Mouse (Mus musculus): ENCODE results near the gene Slc17a9.
A peak's percentile ranks its signal among the peaks of the same experiment; 100 is the strongest.

Slc17a9 gene

DNA sequence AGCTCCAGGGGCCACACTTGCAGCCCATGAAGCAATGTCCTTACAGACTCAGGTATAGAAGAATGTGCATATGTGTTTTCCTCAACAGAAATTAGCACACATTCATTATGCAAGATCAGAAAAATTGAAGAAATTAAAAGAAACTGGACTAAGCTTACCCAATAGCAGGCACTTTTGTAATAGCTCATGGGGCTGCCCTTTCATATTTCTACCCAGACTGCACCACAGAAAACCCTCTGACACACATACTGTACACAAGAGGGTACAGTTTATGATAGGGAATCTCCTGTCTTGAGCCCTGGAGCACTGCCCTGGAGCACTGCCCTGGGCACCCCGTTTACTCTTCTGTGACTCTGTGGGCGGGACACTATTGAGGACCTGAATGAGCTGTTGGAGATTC is 12.9 kb downstream of the Slc17a9 start:
- H3K4me1 ChIP-seq (replicated peaks; ENCODE audit: low read depth, low read length), result peaks cover 95% of the 10 kb centered on the region
- H3K4me3 ChIP-seq (replicated peaks; ENCODE audit: low read length), result no peak overlapping the region
- H3K36me3 ChIP-seq (ENCODE audit: insufficient read depth, low read length), result peaks cover 85% of the 10 kb centered on the region
- TF ChIP-seq POU5F1 (IDR thresholded peaks at IDR 0.05; ENCODE audit: borderline replicate concordance, low read length) (no peak), NANOG (IDR thresholded peaks at IDR 0.05; ENCODE audit: borderline replicate concordance, low read length) (no peak), CTCF (conservative IDR thresholded peaks at IDR 0.05; ENCODE audit: low read length) (no peak)
- H3K9me3 ChIP-seq (ENCODE audit: low read length), result peaks cover 6% of the 10 kb centered on the region
- H3K27me3 ChIP-seq (ENCODE audit: insufficient read depth, low read length), result no peaks in the 10 kb centered on the region

DNA sequence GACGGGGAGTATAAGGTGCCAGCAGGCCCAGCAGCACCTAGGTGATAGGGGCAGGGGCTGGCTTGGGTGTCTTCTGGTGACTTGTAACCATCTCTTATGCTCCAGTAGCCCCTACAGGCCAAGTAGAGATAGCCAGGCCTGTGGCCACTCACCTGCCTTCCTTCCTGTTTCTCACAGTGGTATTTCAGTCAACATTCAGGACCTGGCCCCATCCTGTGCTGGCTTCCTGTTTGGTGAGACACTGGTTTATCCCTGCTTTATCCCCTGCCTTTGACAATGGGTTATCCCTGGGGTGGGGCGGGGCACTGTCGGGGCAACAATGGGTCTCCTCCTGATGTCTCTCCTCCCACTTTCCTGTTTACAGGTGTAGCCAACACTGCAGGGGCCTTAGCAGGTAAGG is 15.3 kb downstream of the Slc17a9 start:
- Histone ChIP-seq H3K36me3 (ENCODE audit: insufficient read depth, low read length) (peaks cover 66% of the 10 kb centered on the region), H3K27me3 (ENCODE audit: insufficient read depth, low read length) (no peaks in the 10 kb centered on the region), H3K4me1 (replicated peaks; ENCODE audit: low read depth, low read length) (peaks cover 92% of the 10 kb centered on the region), H3K4me3 (replicated peaks; ENCODE audit: low read length) (peak overlapping the region; percentile 63), H3K9me3 (ENCODE audit: low read length) (peaks cover 6% of the 10 kb centered on the region)
- no peak for TF ChIP-seq POU5F1 (IDR thresholded peaks at IDR 0.05; ENCODE audit: borderline replicate concordance, low read length)
- TF ChIP-seq CTCF (conservative IDR thresholded peaks at IDR 0.05; ENCODE audit: low read length), result no peak; the same call in 1 of the 2 replicates
- no peak for TF ChIP-seq NANOG (IDR thresholded peaks at IDR 0.05; ENCODE audit: borderline replicate concordance, low read length)

DNA sequence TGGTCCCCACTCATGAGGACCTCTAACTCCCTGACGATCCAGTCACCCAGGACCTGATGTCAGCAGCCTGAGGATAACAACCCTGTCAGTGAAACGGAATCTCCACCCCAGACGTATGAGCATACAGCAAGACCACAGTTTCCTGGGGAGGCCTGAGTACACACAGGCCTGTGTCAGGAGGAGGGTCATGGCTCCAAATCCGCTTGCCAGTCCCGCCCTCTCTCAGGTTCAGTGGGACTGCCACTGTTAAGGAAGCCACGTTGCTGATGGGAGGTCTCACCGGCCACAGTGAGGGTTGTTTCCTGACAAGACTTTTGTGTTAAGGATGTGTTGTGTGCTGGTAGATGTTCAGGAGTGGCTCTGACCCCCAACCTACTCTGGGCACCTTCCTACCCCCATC is 16.4 kb downstream of the Slc17a9 start:
- peaks cover 56% of the 10 kb centered on the region for H3K36me3 ChIP-seq (ENCODE audit: insufficient read depth, low read length)
- peaks cover 86% of the 10 kb centered on the region for H3K4me1 ChIP-seq (replicated peaks; ENCODE audit: low read depth, low read length)
- no peak for TF ChIP-seq POU5F1 (IDR thresholded peaks at IDR 0.05; ENCODE audit: borderline replicate concordance, low read length)
- TF ChIP-seq CTCF (conservative IDR thresholded peaks at IDR 0.05; ENCODE audit: low read length), result no peak
- TF ChIP-seq NANOG (IDR thresholded peaks at IDR 0.05; ENCODE audit: borderline replicate concordance, low read length), result no peak
- peak overlapping the region; percentile 49 for H3K4me3 ChIP-seq (replicated peaks; ENCODE audit: low read length)
- peaks cover 6% of the 10 kb centered on the region for H3K9me3 ChIP-seq (ENCODE audit: low read length)
- H3K27me3 ChIP-seq (ENCODE audit: insufficient read depth, low read length), result no peaks in the 10 kb centered on the region

DNA sequence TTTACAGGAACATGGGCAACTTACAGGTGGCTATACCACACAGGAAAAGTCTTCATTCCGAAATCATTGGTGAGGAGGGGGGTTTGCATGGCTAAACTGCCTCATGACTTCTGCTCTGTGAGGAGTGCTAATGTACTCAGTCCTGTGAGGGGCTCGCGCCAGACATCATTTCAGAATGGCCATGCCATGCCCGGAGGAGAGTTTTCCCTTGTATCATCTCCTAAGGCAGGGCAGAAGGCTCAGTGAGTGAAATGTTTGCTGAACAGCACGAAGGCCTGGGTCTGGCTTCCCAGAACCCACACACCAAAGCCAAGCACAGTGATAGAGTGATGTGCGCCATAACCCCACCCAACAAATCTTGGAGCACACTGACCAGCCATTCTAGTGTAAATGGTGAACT is 17.8 kb downstream of the Slc17a9 start:
- Histone ChIP-seq H3K27me3 (ENCODE audit: insufficient read depth, low read length) (no peaks in the 10 kb centered on the region), H3K4me3 (replicated peaks; ENCODE audit: low read length) (0 out of 2 replicates have a peak overlapping the region, but pooled peaks have one; percentile 10), H3K36me3 (ENCODE audit: insufficient read depth, low read length) (peaks cover 42% of the 10 kb centered on the region), H3K4me1 (replicated peaks; ENCODE audit: low read depth, low read length) (peaks cover 77% of the 10 kb centered on the region), H3K9me3 (ENCODE audit: low read length) (peaks cover 6% of the 10 kb centered on the region)
- no peak for TF ChIP-seq POU5F1 (IDR thresholded peaks at IDR 0.05; ENCODE audit: borderline replicate concordance, low read length)
- TF ChIP-seq NANOG (IDR thresholded peaks at IDR 0.05; ENCODE audit: borderline replicate concordance, low read length), result no peak
- no peak for TF ChIP-seq CTCF (conservative IDR thresholded peaks at IDR 0.05; ENCODE audit: low read length)

DNA sequence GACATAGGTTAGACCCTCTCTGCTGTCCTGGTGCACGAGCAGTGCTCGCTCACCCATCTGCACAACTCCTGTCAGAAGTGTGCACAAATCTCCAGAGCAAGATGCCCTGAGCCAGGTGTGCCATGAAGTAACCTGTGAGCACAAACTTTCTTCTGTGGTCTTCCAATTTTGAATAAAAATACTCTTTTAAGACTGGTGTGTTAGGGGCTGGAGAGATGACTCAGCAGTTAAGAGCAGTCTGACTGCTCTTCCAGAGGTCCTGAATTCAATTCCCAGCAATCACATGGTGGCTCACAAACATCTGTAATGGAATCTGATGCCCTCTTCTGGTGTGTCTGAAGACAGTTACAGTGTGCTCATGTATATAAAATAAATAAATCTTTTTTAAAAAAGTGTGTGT is 18.3 kb downstream of the Slc17a9 start:
- peaks cover 72% of the 10 kb centered on the region for H3K4me1 ChIP-seq (replicated peaks; ENCODE audit: low read depth, low read length)
- H3K36me3 ChIP-seq (ENCODE audit: insufficient read depth, low read length), result peaks cover 37% of the 10 kb centered on the region
- peaks cover 3% of the 10 kb centered on the region for H3K9me3 ChIP-seq (ENCODE audit: low read length)
- no peak for TF ChIP-seq POU5F1 (IDR thresholded peaks at IDR 0.05; ENCODE audit: borderline replicate concordance, low read length)
- no peak for TF ChIP-seq NANOG (IDR thresholded peaks at IDR 0.05; ENCODE audit: borderline replicate concordance, low read length)
- no peak for TF ChIP-seq CTCF (conservative IDR thresholded peaks at IDR 0.05; ENCODE audit: low read length)
- no peaks in the 10 kb centered on the region for H3K27me3 ChIP-seq (ENCODE audit: insufficient read depth, low read length)
- H3K4me3 ChIP-seq (replicated peaks; ENCODE audit: low read length), result no peak overlapping the region

DNA sequence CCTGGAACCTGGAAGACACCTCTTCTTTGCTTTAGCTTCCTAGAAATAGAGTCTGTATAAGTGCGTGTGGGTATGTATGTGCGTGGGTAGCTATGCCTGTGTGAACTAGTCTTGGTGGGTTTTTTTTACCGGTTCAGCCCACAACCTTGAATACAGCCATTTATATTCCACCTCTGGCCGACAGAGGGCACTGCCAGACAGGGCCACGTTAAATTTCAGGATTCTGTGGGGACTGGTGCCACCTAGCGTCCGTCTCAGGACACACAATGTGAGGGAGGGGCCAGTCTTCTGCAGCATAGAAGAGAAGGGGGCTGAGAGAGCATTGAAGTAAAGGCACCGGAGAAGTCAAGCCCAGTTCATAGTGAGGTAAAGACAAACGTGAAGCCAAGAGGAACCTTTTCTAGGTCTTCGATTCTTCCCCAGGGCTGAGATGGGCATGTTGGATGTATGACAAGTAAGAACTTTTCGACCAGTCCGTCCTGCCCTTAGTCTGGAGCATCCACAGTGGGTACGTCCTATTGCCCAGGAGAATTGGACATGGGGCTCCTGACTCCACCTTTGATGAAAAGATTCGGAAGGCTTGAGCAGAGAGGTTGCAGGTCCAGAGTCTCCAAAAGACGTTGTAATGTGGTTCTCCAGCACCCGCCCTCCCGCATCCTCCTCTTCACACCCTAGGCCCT is 20.3 kb downstream of the Slc17a9 start:
- TF ChIP-seq CTCF (conservative IDR thresholded peaks at IDR 0.05; ENCODE audit: low read length) (peak; percentile 99), POU5F1 (IDR thresholded peaks at IDR 0.05; ENCODE audit: borderline replicate concordance, low read length) (no peak)

DNA sequence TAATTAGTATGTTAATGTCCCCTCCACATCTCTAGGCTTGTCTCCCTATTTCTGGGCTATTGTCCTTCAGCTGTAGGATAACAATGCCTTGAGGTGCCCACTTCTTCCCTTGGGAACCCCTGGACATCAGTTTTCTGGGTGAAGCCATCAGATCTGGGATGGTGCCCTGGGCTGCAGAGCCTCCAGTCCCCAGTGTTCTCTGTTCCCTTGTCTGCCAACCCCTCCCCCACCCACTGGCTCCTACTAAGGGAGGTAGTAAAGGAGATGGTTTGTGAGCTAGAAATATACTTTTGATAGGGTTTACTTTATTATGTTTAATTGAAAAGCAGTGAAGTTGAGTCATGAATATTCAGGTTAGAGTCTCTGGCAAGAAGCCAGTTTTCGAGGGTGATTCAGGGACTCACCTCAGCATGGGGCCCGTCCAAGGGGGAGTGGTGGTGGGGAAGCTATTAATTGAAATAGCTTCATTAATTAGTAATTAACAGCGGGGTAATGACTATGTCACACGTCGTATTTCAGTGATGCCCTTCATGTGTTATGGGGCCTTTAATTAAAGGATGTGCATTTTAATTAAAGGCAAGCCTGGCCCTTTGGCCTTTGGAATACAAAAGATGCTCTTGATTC is 21.6 kb downstream of the Slc17a9 start:
- TF ChIP-seq POU5F1 (IDR thresholded peaks at IDR 0.05; ENCODE audit: borderline replicate concordance, low read length) (no peak), NANOG (IDR thresholded peaks at IDR 0.05; ENCODE audit: borderline replicate concordance, low read length) (no peak), CTCF (conservative IDR thresholded peaks at IDR 0.05; ENCODE audit: low read length) (no peak)
- H3K4me1 ChIP-seq (replicated peaks; ENCODE audit: low read depth, low read length), result peaks cover 39% of the 10 kb centered on the region
- H3K9me3 ChIP-seq (ENCODE audit: low read length), result no peaks in the 10 kb centered on the region

More for the DNA sequence above, 20.3 kb downstream of the Slc17a9 start:
- Histone ChIP-seq H3K36me3 (ENCODE audit: insufficient read depth, low read length) (peaks cover 24% of the 10 kb centered on the region), H3K4me1 (replicated peaks; ENCODE audit: low read depth, low read length) (peaks cover 52% of the 10 kb centered on the region), H3K4me3 (replicated peaks; ENCODE audit: low read length) (no peak overlapping the region), H3K27me3 (ENCODE audit: insufficient read depth, low read length) (peaks cover 8% of the 10 kb centered on the region), H3K9me3 (ENCODE audit: low read length) (no peaks in the 10 kb centered on the region)

DNA sequence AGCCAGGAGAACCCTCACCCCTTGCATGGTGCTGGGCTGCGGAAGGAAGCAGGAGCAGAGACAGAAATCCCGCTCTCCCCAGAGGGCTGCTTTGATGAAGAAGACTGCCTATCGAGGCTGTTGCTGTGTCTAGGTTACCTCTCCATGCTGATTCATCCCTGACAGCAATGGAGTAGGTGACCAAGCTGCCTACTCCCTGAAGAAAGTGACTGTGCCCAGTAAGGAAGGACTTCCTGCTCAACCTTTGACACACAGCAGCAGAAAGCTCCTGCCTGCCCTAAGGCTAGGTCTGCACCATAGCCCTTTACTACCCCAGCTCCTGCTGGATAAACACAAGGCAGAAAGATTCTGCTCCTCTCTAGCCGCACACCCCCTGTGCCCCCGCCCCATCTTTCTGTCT is 23.8 kb downstream of the Slc17a9 start:
- Histone ChIP-seq H3K27me3 (ENCODE audit: insufficient read depth, low read length) (peaks cover 10% of the 10 kb centered on the region), H3K4me3 (replicated peaks; ENCODE audit: low read length) (no peak overlapping the region), H3K36me3 (ENCODE audit: insufficient read depth, low read length) (no peaks in the 10 kb centered on the region), H3K4me1 (replicated peaks; ENCODE audit: low read depth, low read length) (peaks cover 20% of the 10 kb centered on the region), H3K9me3 (ENCODE audit: low read length) (no peaks in the 10 kb centered on the region)
- TF ChIP-seq NANOG (IDR thresholded peaks at IDR 0.05; ENCODE audit: borderline replicate concordance, low read length) (no peak), CTCF (conservative IDR thresholded peaks at IDR 0.05; ENCODE audit: low read length) (no peak), POU5F1 (IDR thresholded peaks at IDR 0.05; ENCODE audit: borderline replicate concordance, low read length) (no peak)

More for the DNA sequence above, 21.6 kb downstream of the Slc17a9 start:
- H3K27me3 ChIP-seq (ENCODE audit: insufficient read depth, low read length), result peaks cover 8% of the 10 kb centered on the region
- no peak overlapping the region for H3K4me3 ChIP-seq (replicated peaks; ENCODE audit: low read length)
- H3K36me3 ChIP-seq (ENCODE audit: insufficient read depth, low read length), result peaks cover 14% of the 10 kb centered on the region
